Mouse (Mus musculus) gastrocnemius, postnatal 25 days (tissue): ENCODE measurements at regions not wholly inside any gene's neighbourhood (a gene's known extent, or its start where the extent isn't known, plus 50 kb on each side); places are given as distances from the start of the nearest gene placed in this dataset.
A peak's percentile ranks its signal among the peaks of the same experiment; 100 is the strongest.
"Not testable (repeated sequence)": the region's sequence is repeated elsewhere in the genome, so short reads cannot be mapped to it uniquely, and the experiment has no call there.

ENCODE experiments used
- DNase-seq: peaks from one replicate; pipeline ENCODE4 v3.0.0; 2022

- DNase-seq = no peak
Measured at GRCm38 (mm10) chr16:58146479-58146878, 261.8 kb upstream of the Dcbld2 start.

- DNase-seq = no peak
Measured at GRCm38 (mm10) chr16:58155538-58155937, 252.7 kb upstream of the Dcbld2 start.

- no peak for DNase-seq
Measured at GRCm38 (mm10) chr16:58178744-58179401, 229.4 kb upstream of the Dcbld2 start.

GRCm38 (mm10) chr16:58179981-58180380, 228.3 kb upstream of the Dcbld2 start:
- DNase-seq = not testable (repeated sequence)

- DNase-seq = no peak
Measured at GRCm38 (mm10) chr16:58194619-58195497, 213.4 kb upstream of the Dcbld2 start.

GRCm38 (mm10) chr16:58211872-58212271, 196.4 kb upstream of the Dcbld2 start:
- DNase-seq = peak; percentile 6

GRCm38 (mm10) chr16:58234686-58235085, 173.6 kb upstream of the Dcbld2 start:
- DNase-seq = no peak

GRCm38 (mm10) chr16:58236857-58237256, 171.4 kb upstream of the Dcbld2 start:
- no peak for DNase-seq

- DNase-seq = no peak
Measured at GRCm38 (mm10) chr16:58276281-58276680, 132.0 kb upstream of the Dcbld2 start.

- DNase-seq = no peak
Measured at GRCm38 (mm10) chr16:58281474-58281873, 126.8 kb upstream of the Dcbld2 start.

- DNase-seq = no peak
Measured at GRCm38 (mm10) chr16:58294457-58294856, 113.8 kb upstream of the Dcbld2 start.

GRCm38 (mm10) chr16:58295128-58295527, 113.1 kb upstream of the Dcbld2 start:
- no peak for DNase-seq

GRCm38 (mm10) chr16:58299495-58299894, 108.7 kb upstream of the Dcbld2 start:
- DNase-seq = peak; percentile 17

- DNase-seq = no peak
Measured at GRCm38 (mm10) chr16:58300098-58300497, 108.1 kb upstream of the Dcbld2 start.

GRCm38 (mm10) chr16:58303555-58303954, 104.7 kb upstream of the Dcbld2 start:
- DNase-seq = peak; percentile 39

- DNase-seq = no peak
Measured at GRCm38 (mm10) chr16:58316889-58317455, 91.3 kb upstream of the Dcbld2 start.

- no peak for DNase-seq
Measured at GRCm38 (mm10) chr16:58331087-58331486, 77.2 kb upstream of the Dcbld2 start.

- no peak for DNase-seq
Measured at GRCm38 (mm10) chr16:58343921-58344320, 64.3 kb upstream of the Dcbld2 start.

GRCm38 (mm10) chr16:58349354-58349753, 58.9 kb upstream of the Dcbld2 start:
- peak; percentile 46 for DNase-seq

GRCm38 (mm10) chr16:58349802-58350201, 58.4 kb upstream of the Dcbld2 start:
- no peak for DNase-seq

GRCm38 (mm10) chr16:58352156-58352555, 56.1 kb upstream of the Dcbld2 start:
- no peak for DNase-seq

GRCm38 (mm10) chr16:58354551-58354950, 53.7 kb upstream of the Dcbld2 start:
- peak; percentile 64 for DNase-seq
